Mouse (Mus musculus) WW6 (cell line): Measurements from ENCODE around the gene Galns.

ENCODE experiments used
- DNase-seq: peaks from one replicate; pipeline ENCODE4 v3.0.0-alpha.2; 2013; ENCODE audit warnings: low read depth, low spot score

Gene Galns

GRCm38 (mm10) chr8:122568881-122569309, 42.4 kb downstream of the Galns start:
- no peak for DNase-seq

DNA sequence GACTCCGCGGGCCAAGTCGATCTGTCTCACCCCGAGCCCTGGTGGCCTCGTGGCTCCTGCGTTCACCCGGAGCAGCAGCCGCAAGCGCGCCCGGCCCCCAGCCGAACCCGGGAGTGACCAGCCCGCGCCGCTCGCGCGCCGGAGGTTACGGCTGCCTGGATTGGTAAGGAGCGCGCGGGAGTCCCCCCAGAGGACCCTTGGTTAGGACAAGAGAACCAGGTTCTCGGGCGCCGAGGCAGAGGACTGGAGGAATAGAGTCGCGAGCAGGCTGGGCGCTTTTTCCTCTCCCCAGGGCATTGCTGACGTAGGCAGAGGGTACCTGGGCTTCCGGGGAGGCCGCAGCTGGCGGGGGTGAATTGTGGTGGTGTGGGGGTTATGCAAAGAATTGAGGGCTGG, 43.2 kb downstream of the Galns start:
- no peak for DNase-seq

- DNase-seq = peak; percentile 97
Measured at GRCm38 (mm10) chr8:122567361-122568108, 43.7 kb downstream of the Galns start, which contains the start of gene Cdt1. Cdt1 (plus strand) TSS chr8:122568015.

GRCm38 (mm10) chr8:122566766-122567165, 44.5 kb downstream of the Galns start:
- DNase-seq = no peak

DNA sequence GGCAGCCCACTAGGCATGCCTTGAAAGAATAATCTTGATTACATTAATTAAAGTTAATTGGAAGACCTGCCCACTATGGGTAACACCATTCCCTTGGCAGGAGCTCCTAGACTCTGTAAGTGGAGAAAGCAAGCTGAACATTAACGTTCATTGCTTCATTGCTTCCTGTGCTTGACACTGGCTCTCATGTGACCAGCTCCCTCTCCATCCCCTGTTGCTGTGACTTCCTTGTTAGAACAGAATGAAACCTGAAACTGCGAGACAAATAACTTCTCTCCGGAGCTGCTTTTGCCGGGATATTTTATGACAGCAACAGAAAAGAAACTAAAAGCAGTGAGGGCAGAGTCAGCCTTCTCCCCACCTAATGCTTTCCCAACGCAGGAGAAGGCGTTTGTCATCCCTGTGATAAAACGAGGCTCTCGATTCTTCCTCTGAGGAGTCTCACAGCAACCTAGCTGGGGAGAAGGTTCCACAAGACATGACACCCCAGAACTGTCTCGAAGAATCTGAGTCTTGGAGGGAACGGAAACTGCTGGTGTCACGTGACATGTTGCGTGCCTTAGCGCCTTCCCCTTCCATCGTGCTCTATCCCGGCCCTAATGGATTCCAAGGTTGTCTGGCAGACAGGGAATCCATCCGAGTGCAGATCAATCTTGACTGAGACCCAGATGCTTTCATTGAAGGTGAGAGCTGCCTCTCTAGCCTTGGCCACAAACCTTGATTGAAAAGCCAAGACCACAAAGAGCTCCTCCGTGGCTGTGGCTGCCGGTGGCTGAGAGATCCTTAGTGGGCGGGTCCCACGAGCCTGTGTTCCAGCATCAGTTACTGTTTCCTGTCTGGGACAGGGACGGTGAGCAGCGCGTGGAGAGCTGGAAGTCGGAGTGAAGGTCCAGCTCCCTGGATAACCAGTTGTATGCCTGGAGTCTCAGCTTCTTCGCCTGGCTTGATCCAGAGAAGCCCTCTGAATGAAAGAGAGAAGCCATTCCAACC, 46.6 kb downstream of the Galns start:
- DNase-seq = no peak

DNA sequence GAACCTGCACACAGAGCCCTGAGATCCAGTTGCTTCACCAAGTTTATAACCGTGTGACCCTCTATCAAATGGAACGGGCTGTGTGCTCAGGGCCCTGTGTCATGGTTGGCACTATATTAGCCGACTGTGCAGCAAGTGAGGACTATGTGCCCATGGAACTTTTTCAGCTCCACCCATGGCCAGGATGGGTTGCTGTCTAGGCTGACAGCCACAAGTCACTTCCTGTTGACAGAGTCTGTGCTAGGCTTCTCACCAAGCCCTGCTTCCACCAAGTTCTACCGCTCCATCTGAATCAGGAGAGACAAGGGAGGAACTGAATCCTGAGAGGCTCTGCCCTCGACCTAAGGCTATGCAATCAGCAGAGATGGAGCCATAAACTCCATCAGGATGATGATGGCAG, 50.1 kb downstream of the Galns start:
- DNase-seq = no peak

DNA sequence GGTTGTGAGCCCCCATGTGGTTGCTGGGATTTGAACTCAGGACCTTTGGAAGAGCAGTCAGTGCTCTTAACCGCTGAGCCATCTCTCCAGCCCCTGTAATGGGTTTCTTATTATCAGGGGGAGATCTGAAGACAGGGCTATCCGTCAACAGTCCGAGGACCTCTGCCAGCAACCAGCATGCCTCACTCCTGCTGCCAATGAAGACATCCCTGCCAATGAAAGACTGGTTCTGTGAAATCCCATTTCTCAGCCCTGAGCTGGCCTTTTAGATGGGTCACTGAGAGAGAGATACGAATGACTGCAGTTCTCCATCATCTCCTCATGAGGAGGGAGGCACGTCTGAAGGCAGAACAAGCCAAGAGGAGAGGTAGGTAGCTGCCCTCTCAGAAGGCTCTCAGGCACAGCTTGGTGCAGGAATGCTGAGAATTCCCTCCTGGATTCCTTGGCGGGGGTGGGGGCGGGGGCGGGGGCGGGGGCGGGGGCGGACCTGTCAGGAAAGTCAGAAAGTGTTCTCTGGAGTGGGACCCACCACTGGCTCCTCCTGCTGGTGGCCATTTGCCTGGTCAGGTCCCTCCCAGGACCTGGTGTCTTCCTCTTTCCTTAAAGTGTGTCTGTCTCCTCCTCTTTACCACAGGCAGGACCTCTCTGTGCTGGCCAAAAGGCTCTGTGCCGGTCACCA, 52.5 kb downstream of the Galns start:
- no peak for DNase-seq

- DNase-seq = no peak
Measured at GRCm38 (mm10) chr8:122557248-122558038, 53.8 kb downstream of the Galns start.

DNA sequence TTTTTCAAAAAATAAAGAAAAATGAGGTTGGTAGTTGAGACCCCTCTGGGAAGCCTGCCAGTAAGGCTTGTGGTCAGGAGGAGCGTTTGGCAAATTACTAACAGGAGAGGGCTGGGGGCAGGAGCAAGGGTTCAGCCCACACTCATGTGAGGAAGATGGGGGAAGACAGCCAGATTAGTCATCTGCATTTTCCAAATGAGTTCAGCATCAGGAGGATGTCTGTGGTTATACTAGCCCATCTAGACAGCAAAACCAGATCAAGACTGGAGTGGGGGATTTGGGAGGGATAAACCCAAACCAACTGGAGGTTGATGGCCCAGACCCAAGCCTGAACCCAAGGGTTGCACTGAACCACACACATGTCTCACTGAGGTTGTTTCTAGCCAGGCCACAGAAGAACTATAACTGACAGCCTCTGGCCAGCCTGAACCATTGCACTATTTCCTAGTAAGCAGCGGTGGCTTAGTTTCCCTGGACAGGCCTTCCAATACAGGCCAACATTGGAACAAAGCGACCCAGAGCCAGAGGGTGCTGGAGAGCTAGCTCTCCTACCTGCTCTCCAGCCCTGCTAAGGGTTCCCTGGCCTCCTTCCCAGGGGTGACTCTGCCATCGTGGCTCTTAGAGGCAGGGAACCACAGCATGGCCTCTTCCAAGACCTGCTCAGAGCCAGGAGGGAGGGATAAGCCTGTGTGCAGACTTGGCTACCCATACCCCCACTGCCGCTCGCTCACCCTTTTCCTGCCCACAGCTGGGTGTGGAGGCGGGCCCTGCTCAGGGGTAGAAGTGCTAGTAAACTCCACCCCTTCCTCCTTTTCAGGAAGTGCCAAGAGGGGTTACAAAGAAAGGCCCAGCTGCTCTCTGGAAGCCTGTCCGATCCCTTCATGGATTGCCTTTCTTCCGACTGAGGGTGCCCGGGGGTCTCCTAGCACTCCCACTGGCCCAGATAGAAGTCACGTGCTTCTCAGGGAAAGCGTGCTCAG, 54.9 kb downstream of the Galns start:
- no peak for DNase-seq

GRCm38 (mm10) chr8:122554786-122555185, 56.5 kb downstream of the Galns start:
- DNase-seq = no peak

DNA sequence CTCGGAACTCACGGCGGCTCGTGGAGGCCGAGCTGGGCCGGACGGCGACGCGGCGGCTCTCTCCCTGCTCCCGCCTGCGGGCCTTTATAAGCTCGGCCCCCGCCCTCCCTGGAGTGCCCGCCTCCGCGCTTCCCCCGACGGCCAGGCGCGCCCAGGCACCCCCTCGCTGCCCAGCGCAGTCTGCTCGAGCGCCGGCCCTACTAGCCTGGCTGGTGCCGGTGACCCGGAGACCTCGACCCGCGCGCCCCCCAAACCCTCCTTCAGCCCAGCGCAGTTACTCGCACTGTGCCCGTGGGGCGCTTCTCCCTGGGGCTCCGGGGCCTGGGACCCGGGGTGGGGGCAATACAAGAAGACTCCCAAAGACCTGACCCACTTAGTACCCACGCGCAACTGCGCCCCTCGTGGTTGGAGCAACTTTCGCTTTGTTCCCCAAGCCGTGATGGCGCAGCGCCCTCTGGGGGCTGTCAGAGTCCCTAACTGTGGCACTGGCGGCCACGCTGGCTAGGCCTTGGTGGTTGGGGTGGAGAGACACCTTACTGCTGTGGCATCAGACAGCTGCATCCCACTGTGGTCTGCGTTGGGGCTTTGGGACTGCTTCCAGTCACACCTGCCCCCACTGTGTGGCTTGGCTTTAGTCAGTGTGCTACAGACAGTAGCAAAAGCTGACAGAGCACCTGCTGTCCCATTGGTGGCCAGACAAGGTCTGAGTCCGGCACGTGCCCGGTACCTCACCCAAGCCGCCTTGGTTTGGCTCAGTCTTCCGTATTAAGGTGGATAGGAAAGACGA, 59.8 kb downstream of the Galns start, which contains the start of gene Piezo1:
Gene Piezo1 (minus strand): TSS at position 65 of the 787 bp plus-strand sequence.
- peak; percentile 92 for DNase-seq

GRCm38 (mm10) chr8:122550995-122551264, 60.3 kb downstream of the Galns start:
- DNase-seq = no peak

GRCm38 (mm10) chr8:122550234-122550994, 60.8 kb downstream of the Galns start:
- DNase-seq = no peak

DNA sequence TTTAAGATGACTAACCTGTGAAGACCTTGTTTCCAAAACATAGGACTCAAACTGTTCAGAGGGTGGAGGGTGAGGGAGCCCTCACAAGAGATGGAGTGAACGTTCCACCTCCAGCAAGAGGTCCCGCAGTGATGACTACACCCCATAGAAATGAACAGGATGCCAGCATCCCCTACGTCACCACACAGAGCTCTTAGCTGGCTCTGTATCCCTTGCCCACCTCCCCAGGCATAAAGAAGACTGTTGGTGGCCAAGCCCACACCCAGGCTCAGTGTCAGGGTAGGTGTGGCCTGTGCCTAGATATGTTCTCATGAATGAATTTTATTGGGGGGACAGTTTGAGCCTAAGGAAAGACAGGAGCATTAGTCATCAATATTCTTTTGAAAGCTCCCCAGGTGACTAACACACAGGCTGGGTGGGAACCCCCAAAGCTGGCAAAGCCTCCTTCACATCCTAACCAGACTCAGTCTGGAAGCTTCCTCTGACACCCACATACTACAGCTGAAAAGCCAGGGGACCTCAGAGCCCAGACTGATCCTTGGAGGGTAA, 62.3 kb downstream of the Galns start:
- no peak for DNase-seq

GRCm38 (mm10) chr8:122548331-122548730, 62.9 kb downstream of the Galns start:
- DNase-seq = no peak

- no peak for DNase-seq
Measured at GRCm38 (mm10) chr8:122547815-122548214, 63.4 kb downstream of the Galns start.

DNA sequence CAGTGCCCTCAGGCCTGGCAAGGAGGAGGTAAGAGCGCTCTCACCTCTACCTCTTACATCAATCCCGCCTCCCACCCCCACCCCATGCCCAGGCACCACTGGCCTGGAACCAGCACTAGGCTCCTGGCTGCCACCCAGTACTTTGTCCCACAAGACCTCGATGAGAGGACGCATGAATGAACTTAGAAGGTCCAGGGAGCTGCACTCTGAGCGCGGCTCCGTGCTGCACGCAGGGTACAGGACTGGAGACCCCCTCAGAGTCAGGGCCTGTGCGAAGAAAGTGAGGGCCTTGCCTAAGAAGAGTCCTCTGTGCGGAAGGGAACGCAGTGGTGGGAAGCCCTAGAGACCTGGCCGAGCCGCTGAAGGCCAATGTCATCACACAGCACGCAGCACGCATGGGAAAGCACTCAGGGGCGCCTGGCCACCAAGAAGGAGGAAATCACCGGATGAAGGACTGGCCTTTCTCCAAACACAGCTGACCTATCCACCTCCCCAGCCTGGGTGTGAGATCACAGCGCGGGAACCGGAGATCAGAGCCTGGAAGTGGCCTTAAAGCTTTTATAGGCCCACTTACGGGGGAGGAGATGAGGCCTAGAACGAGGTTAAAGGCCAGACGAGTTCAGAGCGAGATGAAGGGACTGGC, 64.3 kb downstream of the Galns start:
- no peak for DNase-seq
